Mouse (Mus musculus) liver, embryonic 14.5 days (tissue): Measurements from ENCODE around the gene Tarbp2.

Source experiments
- CTCF ChIP-seq: IDR thresholded peaks from 2 replicates; pipeline ENCODE4 v1.5.1; 2016; ENCODE audit warnings: antibody characterized with exemption, low read depth, control low read depth
- EP300 ChIP-seq: IDR thresholded peaks from 2 replicates; pipeline ENCODE4 v1.6.1; 2016; ENCODE audit warnings: antibody characterized with exemption, low read depth

DNA sequence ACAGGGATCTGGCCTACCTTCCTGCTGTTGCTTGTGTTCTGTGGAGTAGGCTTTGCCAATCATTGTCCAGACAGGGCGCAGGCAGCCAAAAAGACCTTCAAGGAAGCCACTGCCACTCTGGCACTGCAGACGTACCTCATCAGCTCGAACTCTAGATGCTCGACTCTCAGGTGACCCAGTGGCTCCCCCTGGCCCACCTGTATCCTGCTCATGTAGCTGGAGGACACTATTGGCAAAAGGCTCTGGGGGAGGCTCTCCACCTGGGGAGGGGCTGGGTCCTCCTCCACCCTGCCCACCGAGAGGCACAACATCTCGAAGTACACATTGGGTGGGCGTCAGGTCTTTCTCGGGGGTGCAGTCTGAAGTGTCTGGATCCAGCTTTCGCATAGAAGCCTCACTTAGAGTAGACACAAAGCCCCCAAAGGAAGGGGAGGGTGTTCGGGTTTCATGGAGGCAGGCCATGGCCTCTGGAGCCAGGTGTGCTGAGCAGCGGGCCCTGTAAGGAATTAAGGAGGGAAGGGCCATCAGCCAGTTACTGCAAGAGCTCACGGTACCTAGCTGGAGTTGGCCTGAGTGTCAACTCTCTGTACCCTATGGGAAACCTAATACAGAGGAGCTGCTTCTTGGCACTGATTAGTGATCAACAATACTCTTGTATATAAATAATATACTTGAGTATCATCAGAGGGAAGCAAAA is 12.8 kb upstream of the Tarbp2 start:
- TF ChIP-seq CTCF (no peak), EP300 (no peak)
